Mouse (Mus musculus) hindbrain, embryonic 13.5 days (tissue): ENCODE results near the gene Fbn1. TPM values are rescaled to one million over a fixed set of nuclear protein-coding genes. Genes with fewer than 3 reads are reported as not detected.

Experiments used
- ATAC-seq: fragments of 200-750 bp; cut with Nextera tagmentation; 2 replicates; pipeline ENCODE4 v1.8.0; 2017; ENCODE audit warnings: moderate TSS enrichment; ENCODE audit not compliant: low FRiP score
- H3K27ac ChIP-seq: fragments of 300-500 bp; sonication (generic); 2 replicates; pipeline ENCODE4 v1.5.1; 2015; ENCODE audit warnings: inconsistent platforms, mild to moderate bottlenecking, moderate library complexity
- H3K27me3 ChIP-seq: fragments of 300-500 bp; sonication (generic); 2 replicates; pipeline ENCODE4 v1.6.1; 2015; ENCODE audit warnings: mild to moderate bottlenecking, inconsistent platforms
- H3K36me3 ChIP-seq: fragments of 300-500 bp; sonication (generic); 2 replicates; pipeline ENCODE4 v1.6.1; 2015; ENCODE audit warnings: mild to moderate bottlenecking, inconsistent platforms
- H3K4me1 ChIP-seq: fragments of 300-500 bp; sonication (generic); replicated peaks from 2 replicates; pipeline ENCODE4 v1.6.1; 2015; ENCODE audit warnings: inconsistent platforms
- H3K4me2 ChIP-seq: fragments of 300-500 bp; sonication (generic); 2 replicates; pipeline ENCODE4 v1.6.1; 2015; ENCODE audit warnings: inconsistent platforms, mild to moderate bottlenecking, moderate library complexity
- H3K4me3 ChIP-seq: fragments of 300-500 bp; sonication (generic); 2 replicates; pipeline ENCODE4 v1.5.1; 2015; ENCODE audit warnings: mild to moderate bottlenecking, inconsistent platforms
- H3K9ac ChIP-seq: fragments of 300-500 bp; sonication (generic); 2 replicates; pipeline ENCODE4 v1.6.1; 2015; ENCODE audit warnings: mild to moderate bottlenecking, inconsistent platforms
- H3K9me3 ChIP-seq: fragments of 300-500 bp; sonication (generic); 2 replicates; pipeline ENCODE4 v1.6.1; 2016; ENCODE audit warnings: inconsistent platforms
- WGBS: fragments of 180-500 bp; shearing (Covaris S2); methylation state at CpG from one replicate; pipeline ENCODE4 v1.1.7; 2015; 5-methylcytosine and 5-hydroxymethylcytosine counted together
- polyA plus RNA-seq: library from polyadenylated mRNA; unstranded; fragments of >200 nt; fragmentation: Nextera tagmentation; extraction: Ambion mirVana; gene quantifications from 2 replicates; pipeline ENCODE4 v1.2.1, GENCODE M21; 2015

Fbn1 gene
- polyA plus RNA-seq, 1 experiment from 2014 or later: 2.7 TPM

DNA sequence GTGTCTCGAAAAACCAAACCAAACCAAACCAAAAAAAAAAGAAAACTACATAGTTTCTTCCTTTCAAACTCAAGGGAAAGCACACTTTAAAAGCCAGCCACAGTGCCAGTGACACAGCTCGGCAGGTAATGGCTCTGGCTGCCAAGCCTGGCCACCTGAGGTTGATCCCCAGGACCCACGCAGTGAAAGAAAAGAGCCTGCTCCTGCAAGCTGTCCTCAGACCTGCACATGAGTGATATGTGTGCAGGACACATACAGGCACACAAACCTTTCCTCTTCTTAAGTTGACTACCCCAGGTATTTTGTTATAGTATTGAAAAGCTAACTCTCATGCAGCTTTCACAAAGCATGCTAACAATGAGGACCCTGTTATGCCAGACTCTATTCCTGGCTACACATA lies 107.7 kb downstream of the Fbn1 start:
- ATAC-seq: no peak
- WGBS: 92% methylated on average over 3 of the region's 3 CpGs
- Histone ChIP-seq H3K4me1 (no peaks in the 10 kb centered on the region), H3K9me3 (no peaks in the 10 kb centered on the region), H3K4me2 (no peak overlapping the region), H3K36me3 (no peaks in the 10 kb centered on the region), H3K27me3 (no peaks in the 10 kb centered on the region), H3K9ac (no peak overlapping the region), H3K27ac (no peak overlapping the region), H3K4me3 (no peak overlapping the region)

DNA sequence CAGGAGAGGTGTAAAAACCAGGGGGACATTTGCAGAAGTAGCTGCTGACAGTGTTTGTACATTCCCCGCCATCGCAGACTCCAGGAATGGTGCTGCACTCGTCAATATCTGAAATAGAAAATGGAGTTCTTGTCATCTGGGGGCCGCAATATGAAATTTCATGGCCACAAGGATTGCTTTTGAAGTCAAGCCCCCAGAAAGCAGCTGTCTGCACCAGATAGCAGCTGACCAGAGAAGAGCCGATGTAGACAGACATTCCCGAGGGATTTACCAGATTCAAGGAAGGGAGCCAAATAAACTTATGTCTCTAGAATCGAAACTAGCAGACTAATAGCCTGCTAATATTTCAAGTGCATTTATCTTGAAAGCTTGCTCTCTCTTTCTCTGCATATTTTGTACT lies 110.0 kb downstream of the Fbn1 start:
- Histone ChIP-seq H3K4me3 (no peak overlapping the region), H3K9me3 (no peaks in the 10 kb centered on the region), H3K27me3 (no peaks in the 10 kb centered on the region), H3K4me1 (no peaks in the 10 kb centered on the region), H3K9ac (no peak overlapping the region), H3K4me2 (no peak overlapping the region), H3K36me3 (no peaks in the 10 kb centered on the region), H3K27ac (no peak overlapping the region)
- ATAC-seq: no peak
- 89% methylated on average over 7 of the region's 7 CpGs for WGBS

DNA sequence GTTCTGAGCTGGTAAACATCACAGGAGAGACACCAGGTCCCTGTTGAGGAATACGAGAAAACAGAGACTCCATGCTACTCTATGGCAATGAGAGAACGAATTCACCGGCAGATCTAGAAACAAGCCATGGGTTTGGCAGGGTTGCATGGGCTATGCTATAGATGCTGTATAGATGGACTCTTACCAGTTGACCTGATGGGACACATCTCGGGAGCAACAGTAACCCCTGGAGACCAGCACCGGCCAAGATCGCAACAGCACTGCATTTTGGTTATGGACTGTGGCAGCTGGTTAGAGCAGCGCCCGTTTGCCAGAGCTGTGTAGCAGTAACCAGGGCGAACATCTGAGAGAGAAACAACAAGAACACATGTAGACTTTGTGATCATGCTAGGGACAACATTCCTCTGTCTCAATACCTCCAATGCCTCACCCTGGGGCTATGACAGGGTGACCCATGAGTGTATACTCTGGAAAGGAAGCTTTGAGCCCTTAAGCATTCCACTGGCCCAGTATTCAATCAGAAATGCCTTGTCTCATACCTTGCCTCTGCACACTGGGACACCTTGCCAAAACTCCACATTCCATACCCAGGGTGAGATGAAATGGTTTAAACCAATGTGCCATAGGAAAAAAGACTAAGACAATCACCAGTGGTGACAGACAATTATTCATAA lies 113.2 kb downstream of the Fbn1 start:
- no peak for ATAC-seq
- Histone ChIP-seq H3K36me3 (no peaks in the 10 kb centered on the region), H3K4me1 (no peaks in the 10 kb centered on the region), H3K27ac (no peak overlapping the region), H3K27me3 (no peaks in the 10 kb centered on the region), H3K9ac (no peak overlapping the region), H3K4me2 (no peak overlapping the region), H3K9me3 (no peaks in the 10 kb centered on the region), H3K4me3 (no peak overlapping the region)
- 92% methylated on average over 9 of the region's 9 CpGs for WGBS

- H3K36me3 ChIP-seq: peaks cover 8% of the 10 kb centered on the region
- no peak for ATAC-seq
Measured at GRCm38 (mm10) chr2:125391582-125391981, 116.2 kb downstream of the Fbn1 start.

DNA sequence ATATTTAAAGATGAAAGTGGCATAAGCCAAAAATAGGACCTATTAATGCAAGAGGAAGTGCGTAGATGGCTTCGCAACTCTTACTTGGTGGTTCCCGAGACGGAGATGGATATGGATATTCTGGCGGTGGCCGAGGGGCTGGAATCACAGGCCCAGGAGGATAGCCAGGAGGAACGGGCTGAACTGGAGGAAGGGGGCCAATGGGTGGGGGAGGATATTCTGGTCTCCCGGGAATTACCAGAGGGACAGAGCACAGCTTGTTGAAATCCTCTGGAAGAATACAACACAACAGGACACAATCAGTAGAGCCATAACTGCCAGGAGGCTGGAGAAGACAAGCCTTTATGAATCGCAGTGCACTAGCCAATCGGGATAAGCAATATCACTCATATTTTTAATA lies 118.0 kb downstream of the Fbn1 start:
- ATAC-seq: no peak
- no peaks in the 10 kb centered on the region for H3K27me3 ChIP-seq
- H3K9me3 ChIP-seq: no peaks in the 10 kb centered on the region
- no peaks in the 10 kb centered on the region for H3K4me1 ChIP-seq
- no peak overlapping the region for H3K4me3 ChIP-seq
- H3K27ac ChIP-seq: no peak overlapping the region
- H3K4me2 ChIP-seq: no peak overlapping the region
- H3K36me3 ChIP-seq: peaks cover 8% of the 10 kb centered on the region
- no peak overlapping the region for H3K9ac ChIP-seq
- 93% methylated on average over 10 of the region's 10 CpGs for WGBS

More at GRCm38 (mm10) chr2:125391582-125391981, 116.2 kb downstream of the Fbn1 start:
- Histone ChIP-seq H3K9ac (no peak overlapping the region), H3K27ac (no peak overlapping the region), H3K9me3 (no peaks in the 10 kb centered on the region), H3K4me1 (no peaks in the 10 kb centered on the region), H3K27me3 (no peaks in the 10 kb centered on the region), H3K4me2 (no peak overlapping the region), H3K4me3 (no peak overlapping the region)
- WGBS: 87% methylated on average over 6 of the region's 6 CpGs

- ATAC-seq: no peak
- Histone ChIP-seq H3K9ac (no peak overlapping the region), H3K4me2 (no peak overlapping the region), H3K4me1 (no peaks in the 10 kb centered on the region), H3K9me3 (no peaks in the 10 kb centered on the region), H3K36me3 (peaks cover 13% of the 10 kb centered on the region), H3K4me3 (no peak overlapping the region), H3K27ac (no peak overlapping the region), H3K27me3 (no peaks in the 10 kb centered on the region)
- WGBS: 79% methylated on average over 7 of the region's 7 CpGs
Measured at GRCm38 (mm10) chr2:125386221-125386965, 121.4 kb downstream of the Fbn1 start.

DNA sequence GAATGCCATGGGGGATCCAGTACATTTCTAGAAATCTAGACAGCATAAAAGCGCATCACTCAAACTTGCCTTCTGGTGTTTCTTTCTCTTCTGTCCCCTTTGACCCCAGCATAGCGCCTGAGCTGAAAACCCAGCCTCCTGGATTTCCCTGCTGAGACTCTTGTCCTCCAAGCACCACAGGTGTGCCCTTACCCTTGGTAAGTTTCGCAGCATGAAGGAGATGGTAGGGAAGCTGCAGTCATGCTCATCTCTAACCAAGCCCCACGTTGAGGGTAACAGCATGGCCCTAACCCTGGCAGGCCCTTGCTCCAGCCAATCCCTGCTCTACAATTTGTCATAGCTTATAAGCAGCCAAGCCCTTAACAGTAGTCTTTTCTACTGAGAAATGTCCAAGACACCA lies 122.9 kb downstream of the Fbn1 start:
- ATAC-seq: no peak
- Histone ChIP-seq H3K4me3 (no peak overlapping the region), H3K9me3 (no peaks in the 10 kb centered on the region), H3K27ac (no peak overlapping the region), H3K36me3 (peaks cover 13% of the 10 kb centered on the region), H3K4me2 (no peak overlapping the region), H3K4me1 (no peaks in the 10 kb centered on the region), H3K27me3 (no peaks in the 10 kb centered on the region), H3K9ac (no peak overlapping the region)
- WGBS: 64% methylated on average over 4 of the region's 4 CpGs

DNA sequence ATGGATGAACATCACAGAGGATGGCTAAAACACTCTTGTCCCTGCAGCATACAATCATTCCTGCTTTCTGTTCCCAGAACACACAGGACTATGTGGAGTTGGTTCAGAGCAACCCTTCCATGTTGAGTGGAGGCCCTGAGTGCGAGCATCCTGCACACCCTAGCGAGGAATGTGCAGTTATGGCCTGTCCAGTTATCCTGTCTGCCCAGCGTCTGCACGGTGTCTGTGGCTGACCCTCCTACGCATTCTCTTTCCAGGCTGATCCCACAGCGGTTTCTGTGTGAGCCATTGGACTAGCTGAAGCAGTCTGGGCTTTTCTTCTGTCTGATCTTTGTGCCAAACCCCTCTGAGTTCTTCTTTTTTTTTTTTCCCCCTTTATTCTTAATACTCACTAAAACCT lies 123.4 kb downstream of the Fbn1 start:
- H3K27ac ChIP-seq: no peak overlapping the region
- no peak for ATAC-seq

DNA sequence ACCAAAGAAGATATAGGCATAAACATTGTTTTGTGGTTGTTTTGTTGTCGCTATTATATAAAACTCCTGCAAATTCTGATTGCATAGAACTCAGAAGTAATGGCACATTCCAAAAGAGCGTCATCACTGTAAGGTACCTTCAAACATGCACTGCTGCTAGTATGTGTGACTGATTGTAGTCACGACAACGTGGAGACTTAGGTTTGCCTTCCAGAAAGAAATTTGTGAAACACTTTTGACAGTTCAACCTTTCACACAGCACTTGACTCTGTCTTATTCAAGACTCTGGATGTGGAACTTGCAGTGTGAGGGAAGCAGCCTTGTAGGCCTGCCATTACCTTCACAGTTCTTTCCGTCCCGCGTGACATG lies 124.5 kb downstream of the Fbn1 start:
- Histone ChIP-seq H3K27me3 (no peaks in the 10 kb centered on the region), H3K4me3 (no peak overlapping the region), H3K4me2 (no peak overlapping the region), H3K4me1 (no peaks in the 10 kb centered on the region), H3K27ac (no peak overlapping the region), H3K9me3 (no peaks in the 10 kb centered on the region), H3K9ac (no peak overlapping the region), H3K36me3 (peaks cover 5% of the 10 kb centered on the region; the same call in 1 of the 2 replicates)
- 92% methylated on average over 7 of the region's 7 CpGs for WGBS
- ATAC-seq: no peak

More for the DNA sequence above, 123.4 kb downstream of the Fbn1 start:
- Histone ChIP-seq H3K27me3 (no peaks in the 10 kb centered on the region), H3K4me2 (no peak overlapping the region), H3K9me3 (no peaks in the 10 kb centered on the region), H3K36me3 (peaks cover 13% of the 10 kb centered on the region), H3K4me1 (no peaks in the 10 kb centered on the region), H3K4me3 (no peak overlapping the region), H3K9ac (no peak overlapping the region)
- 88% methylated on average over 6 of the region's 6 CpGs for WGBS

- H3K4me3 ChIP-seq: no peak overlapping the region
Measured at GRCm38 (mm10) chr2:125382613-125383272, 125.0 kb downstream of the Fbn1 start.

DNA sequence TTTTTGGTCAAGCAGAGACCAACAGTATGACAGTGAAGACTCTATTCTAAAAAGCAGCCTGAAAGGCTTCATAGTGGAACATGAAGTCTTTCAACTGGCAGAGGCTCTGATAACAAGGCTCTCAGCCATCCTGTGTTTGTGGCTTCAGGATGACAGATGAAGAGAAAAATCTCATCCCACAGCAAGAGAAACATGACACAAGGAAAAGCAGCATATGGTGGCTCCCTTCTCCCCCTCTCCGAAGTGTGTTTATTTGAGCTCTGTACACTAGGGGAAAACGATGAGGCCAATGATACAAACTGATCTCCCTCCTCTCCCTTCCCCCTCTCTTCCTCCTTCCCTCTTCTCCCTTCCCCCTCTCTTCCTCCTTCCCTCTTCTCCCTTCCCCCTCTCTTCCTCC lies 127.7 kb downstream of the Fbn1 start:
- H3K27me3 ChIP-seq: no peaks in the 10 kb centered on the region
- no peak overlapping the region for H3K4me2 ChIP-seq
- H3K9me3 ChIP-seq: no peaks in the 10 kb centered on the region
- H3K4me1 ChIP-seq: no peaks in the 10 kb centered on the region
- 90% methylated on average over 2 of the region's 2 CpGs for WGBS
- no peak overlapping the region for H3K9ac ChIP-seq
- peaks cover 9% of the 10 kb centered on the region; the same call in 1 of the 2 replicates for H3K36me3 ChIP-seq
- H3K4me3 ChIP-seq: no peak overlapping the region
- no peak overlapping the region for H3K27ac ChIP-seq
- no peak for ATAC-seq

More at GRCm38 (mm10) chr2:125382613-125383272, 125.0 kb downstream of the Fbn1 start:
- WGBS: 76% methylated on average over 7 of the region's 7 CpGs
- no peaks in the 10 kb centered on the region for H3K9me3 ChIP-seq
- no peak overlapping the region for H3K9ac ChIP-seq
- H3K4me1 ChIP-seq: no peaks in the 10 kb centered on the region
- no peak overlapping the region for H3K4me2 ChIP-seq
- H3K27me3 ChIP-seq: no peaks in the 10 kb centered on the region
- no peak for ATAC-seq
- H3K36me3 ChIP-seq: peaks cover 5% of the 10 kb centered on the region; the same call in 1 of the 2 replicates
- H3K27ac ChIP-seq: no peak overlapping the region

DNA sequence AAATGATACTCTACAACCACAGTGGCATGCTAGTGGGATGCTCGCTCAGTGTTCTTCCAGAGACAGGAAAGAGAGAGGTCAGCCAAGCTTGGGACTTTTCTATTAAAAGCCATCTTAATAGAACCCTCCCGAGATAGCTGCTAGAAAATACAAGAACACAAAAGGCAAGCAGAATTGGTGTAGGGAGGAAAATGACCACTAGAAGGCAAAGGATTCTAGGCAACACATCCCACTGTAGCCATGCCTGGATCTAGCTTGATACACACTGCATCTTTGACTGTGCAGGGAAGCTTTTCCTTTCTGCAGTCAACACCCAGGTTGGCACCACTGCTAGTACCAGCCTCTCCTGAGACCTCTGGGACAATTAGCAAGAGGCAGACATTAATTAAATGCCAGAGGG lies 128.6 kb downstream of the Fbn1 start:
- Histone ChIP-seq H3K9me3 (no peaks in the 10 kb centered on the region), H3K4me3 (no peak overlapping the region), H3K4me2 (no peak overlapping the region), H3K27me3 (no peaks in the 10 kb centered on the region), H3K36me3 (peaks cover 9% of the 10 kb centered on the region; the same call in 1 of the 2 replicates), H3K4me1 (no peaks in the 10 kb centered on the region), H3K9ac (no peak overlapping the region), H3K27ac (no peak overlapping the region)
- no peak for ATAC-seq
- WGBS: 88% methylated on average over 2 of the region's 2 CpGs
